Mouse (Mus musculus) hindbrain, embryonic 10.5 days (tissue): ENCODE results near the gene Olfr523. TPM values are rescaled to one million over a fixed set of nuclear protein-coding genes. Genes with fewer than 3 reads are reported as not detected.

Experiments
- DNase-seq: peaks from one replicate; pipeline ENCODE4 v3.0.0-alpha.2; 2017; ENCODE audit warnings: low spot score
- H3K27ac ChIP-seq: fragments of 300-500 bp; sonication (generic); 2 replicates; pipeline ENCODE4 v1.5.1; 2016; ENCODE audit warnings: mild to moderate bottlenecking, moderate library complexity
- H3K27me3 ChIP-seq: fragments of 300-500 bp; sonication (generic); 2 replicates; pipeline ENCODE4 v1.6.1; 2016; ENCODE audit warnings: mild to moderate bottlenecking; ENCODE audit not compliant: poor library complexity, insufficient read depth, severe bottlenecking
- H3K36me3 ChIP-seq: fragments of 300-500 bp; sonication (generic); 2 replicates; pipeline ENCODE4 v1.6.1; 2016; ENCODE audit warnings: mild to moderate bottlenecking, moderate library complexity
- H3K4me1 ChIP-seq: fragments of 300-500 bp; sonication (generic); replicated peaks from 2 replicates; pipeline ENCODE4 v1.6.1; 2016; ENCODE audit warnings: mild to moderate bottlenecking
- H3K4me3 ChIP-seq: fragments of 300-500 bp; sonication (generic); 2 replicates; pipeline ENCODE4 v1.5.1; 2016; ENCODE audit warnings: mild to moderate bottlenecking, moderate library complexity
- H3K9me3 ChIP-seq: fragments of 300-500 bp; sonication (generic); 2 replicates; pipeline ENCODE4 v1.6.1; 2016; ENCODE audit warnings: mild to moderate bottlenecking, moderate library complexity
- WGBS: fragments of 180-500 bp; shearing (Covaris S2); methylation state at CpG from one replicate; pipeline ENCODE4 v1.1.7; 2016; 5-methylcytosine and 5-hydroxymethylcytosine counted together
- polyA plus RNA-seq: library from polyadenylated mRNA; unstranded; fragments of >200 nt; fragmentation: Nextera tagmentation; extraction: Ambion mirVana; gene quantifications from 2 replicates; pipeline ENCODE4 v1.2.1, GENCODE M21; 2016

Gene Olfr523
- polyA plus RNA-seq, 1 experiment from 2014 or later, result not detected

DNA sequence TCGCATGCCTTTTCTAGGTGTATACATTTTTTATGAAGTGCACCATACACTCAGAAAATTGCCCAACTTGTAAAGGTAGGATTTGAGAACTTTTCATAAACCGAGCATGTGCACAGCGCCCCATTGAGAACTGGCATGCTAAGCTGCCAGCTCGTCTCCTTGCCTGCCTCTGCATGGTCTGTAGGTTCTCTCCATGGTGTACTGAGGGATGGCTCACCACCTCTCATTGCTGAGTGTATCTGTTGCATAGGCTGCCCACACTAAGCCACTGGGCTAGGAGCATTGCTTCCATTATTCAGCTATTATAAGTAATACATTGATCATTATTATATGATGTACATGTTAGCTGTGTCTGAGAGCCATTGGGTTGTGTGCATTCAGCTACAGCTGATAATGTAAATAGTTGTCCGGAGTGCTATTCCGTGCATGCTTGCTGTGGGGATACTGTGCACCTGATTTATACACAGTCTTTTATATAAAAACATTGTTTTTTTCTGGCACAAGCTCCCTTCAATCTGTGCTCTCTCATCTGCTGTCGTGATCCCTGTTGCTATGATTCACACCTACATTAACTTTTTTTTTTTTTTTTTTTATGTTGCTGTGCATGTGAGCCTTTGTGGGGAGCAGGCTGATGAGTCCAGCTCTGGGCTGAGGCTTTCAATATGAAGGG lies 14.8 kb downstream of the Olfr523 start:
- no peaks in the 10 kb centered on the region for H3K9me3 ChIP-seq
- no peaks in the 10 kb centered on the region for H3K4me1 ChIP-seq
- no peaks in the 10 kb centered on the region for H3K27me3 ChIP-seq
- H3K4me3 ChIP-seq, result no peak overlapping the region
- H3K36me3 ChIP-seq, result no peaks in the 10 kb centered on the region
- no peak for DNase-seq
- 86% methylated on average over 7 of the region's 7 CpGs for WGBS
- no peak overlapping the region for H3K27ac ChIP-seq

DNA sequence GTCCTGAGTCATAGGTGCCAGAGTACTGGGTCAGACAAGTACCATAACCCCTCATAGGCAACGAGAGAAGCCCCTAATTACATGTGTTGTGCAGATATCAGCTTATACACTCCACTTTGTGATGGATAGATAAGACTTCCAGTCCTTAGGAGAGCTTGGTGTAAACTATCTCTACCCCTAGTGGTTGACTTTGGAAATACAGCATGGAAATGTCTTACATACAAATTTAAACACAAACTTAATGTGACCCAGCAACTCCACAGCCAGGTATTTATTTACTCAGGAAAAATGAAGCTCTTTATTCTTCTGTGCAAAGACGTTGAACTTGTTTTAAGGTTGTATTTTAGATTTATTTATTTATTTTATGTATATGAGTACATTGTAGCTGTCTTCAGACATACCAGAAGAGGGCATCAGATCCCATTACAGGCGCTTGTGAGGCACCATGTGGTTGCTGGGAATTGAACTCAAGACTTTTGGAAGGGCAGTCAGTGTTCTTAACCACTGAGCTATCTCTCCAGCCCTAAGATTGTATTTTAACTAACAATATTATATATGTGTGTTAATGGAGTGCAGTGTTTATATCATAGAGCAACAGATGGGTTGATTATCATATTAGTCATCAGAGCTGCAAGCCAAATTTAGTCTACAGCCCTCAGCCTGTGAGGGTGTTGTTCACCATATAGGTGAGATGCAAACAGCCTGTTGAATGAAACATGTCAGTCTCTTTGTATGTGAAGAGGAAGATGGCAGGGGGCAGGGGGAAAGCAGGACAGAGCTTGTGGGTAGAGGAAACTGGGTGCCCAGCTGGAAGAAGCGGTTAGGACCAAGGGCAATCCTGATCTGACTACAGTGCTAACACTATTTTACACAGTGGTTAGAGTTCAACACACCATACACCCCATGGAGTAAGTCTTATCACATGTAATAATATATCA lies 15.6 kb downstream of the Olfr523 start:
- no peaks in the 10 kb centered on the region for H3K4me1 ChIP-seq
- no peak overlapping the region for H3K4me3 ChIP-seq
- H3K9me3 ChIP-seq, result no peaks in the 10 kb centered on the region
- WGBS, result 67% methylated on average over 4 of the region's 4 CpGs
- no peaks in the 10 kb centered on the region for H3K27me3 ChIP-seq
- H3K27ac ChIP-seq, result no peak overlapping the region
- no peak for DNase-seq
- no peaks in the 10 kb centered on the region for H3K36me3 ChIP-seq

DNA sequence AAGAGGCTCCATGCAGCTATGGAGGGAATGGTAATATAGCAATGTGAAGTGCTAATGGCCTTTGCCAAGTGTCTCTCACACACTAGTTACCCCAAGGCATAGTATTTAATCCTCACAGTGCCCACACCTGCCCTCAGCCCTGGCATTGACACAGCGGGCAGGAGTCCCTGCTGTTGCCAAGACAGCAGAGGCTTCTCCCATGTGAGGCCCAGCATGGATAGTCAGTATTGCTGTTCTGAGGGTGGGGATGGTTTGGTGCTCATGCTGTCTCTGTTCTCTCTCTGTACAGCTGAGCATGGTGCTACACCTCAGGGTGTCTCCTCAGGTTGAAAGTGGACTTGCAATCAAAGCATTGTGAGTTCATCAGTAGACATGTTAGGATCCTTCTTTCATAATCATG lies 17.4 kb downstream of the Olfr523 start:
- DNase-seq, result no peak
- H3K4me1 ChIP-seq, result no peaks in the 10 kb centered on the region
- H3K9me3 ChIP-seq, result no peaks in the 10 kb centered on the region
- no peaks in the 10 kb centered on the region for H3K36me3 ChIP-seq
- WGBS, result 94% methylated on average over 1 of the region's 1 CpGs
- no peaks in the 10 kb centered on the region for H3K27me3 ChIP-seq
- H3K4me3 ChIP-seq, result no peak overlapping the region
- H3K27ac ChIP-seq, result no peak overlapping the region

DNA sequence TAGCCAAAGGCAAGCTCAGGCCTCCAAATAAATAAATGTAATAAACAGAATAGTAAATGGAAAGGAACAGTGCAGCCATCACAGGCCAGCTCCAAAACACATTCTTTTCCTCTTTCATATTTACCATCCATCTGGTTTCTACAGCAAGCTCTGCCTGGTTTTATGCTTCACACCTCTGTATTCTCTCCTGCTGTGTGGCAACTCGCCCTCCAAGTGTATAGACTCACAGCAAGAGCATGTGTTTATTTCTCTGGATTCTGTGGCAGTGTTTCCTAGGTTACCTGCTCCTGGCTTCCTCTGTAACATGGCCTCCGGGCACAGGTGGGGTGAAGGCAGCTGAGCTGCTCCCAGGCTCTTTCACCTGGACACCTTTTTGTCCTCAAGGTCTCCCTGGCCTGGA lies 19.4 kb downstream of the Olfr523 start:
- Histone ChIP-seq H3K4me3 (no peak overlapping the region), H3K27ac (no peak overlapping the region), H3K9me3 (no peaks in the 10 kb centered on the region), H3K27me3 (no peaks in the 10 kb centered on the region), H3K36me3 (no peaks in the 10 kb centered on the region), H3K4me1 (no peaks in the 10 kb centered on the region)
- no peak for DNase-seq
- 64% methylated on average over 2 of the region's 2 CpGs for WGBS

DNA sequence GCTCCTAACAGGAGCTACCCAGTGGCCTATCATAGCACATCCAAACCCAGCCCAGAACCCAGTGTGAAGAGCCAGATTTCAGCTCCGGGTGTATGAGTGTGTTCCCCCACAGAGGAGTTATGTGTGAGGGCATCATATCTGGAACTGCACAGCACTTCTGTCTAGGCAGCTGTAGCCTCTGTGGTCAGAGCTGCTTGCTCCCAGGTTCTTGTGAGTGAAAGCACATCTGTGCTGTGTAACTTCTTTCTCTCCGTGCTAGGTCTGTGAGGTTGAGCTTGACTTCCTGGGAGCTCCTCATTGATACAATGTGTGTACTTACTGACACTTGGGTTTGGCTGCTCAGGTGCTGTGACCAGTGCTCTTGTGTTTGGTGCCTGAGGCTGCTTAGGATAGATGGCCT lies 19.8 kb downstream of the Olfr523 start:
- no peaks in the 10 kb centered on the region for H3K9me3 ChIP-seq
- 84% methylated on average over 2 of the region's 2 CpGs for WGBS
- no peak overlapping the region for H3K27ac ChIP-seq
- no peaks in the 10 kb centered on the region for H3K4me1 ChIP-seq
- H3K4me3 ChIP-seq, result no peak overlapping the region
- no peaks in the 10 kb centered on the region for H3K27me3 ChIP-seq
- no peak for DNase-seq
- no peaks in the 10 kb centered on the region for H3K36me3 ChIP-seq

DNA sequence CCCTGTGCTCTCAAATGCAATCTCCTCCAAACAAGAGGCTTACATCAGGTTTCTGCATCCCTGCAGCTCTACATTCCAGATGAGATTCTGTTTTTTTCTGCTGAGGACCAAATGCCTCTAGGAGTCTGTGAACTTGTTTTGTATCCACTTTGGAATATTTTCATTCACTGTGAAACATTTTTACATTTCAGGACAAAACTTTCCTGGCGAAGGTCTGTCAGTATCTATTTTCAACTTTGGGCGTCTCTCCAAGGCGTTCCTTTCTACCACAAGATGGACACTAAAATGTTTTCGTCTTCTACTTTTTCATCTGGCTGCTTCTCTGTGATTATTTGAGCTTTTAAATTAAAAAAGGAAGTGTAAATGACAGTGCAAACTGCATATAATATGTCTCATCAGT lies 21.0 kb downstream of the Olfr523 start:
- no peaks in the 10 kb centered on the region for H3K36me3 ChIP-seq
- no peaks in the 10 kb centered on the region for H3K4me1 ChIP-seq
- H3K27me3 ChIP-seq, result no peaks in the 10 kb centered on the region
- no peaks in the 10 kb centered on the region for H3K9me3 ChIP-seq
- no peak overlapping the region for H3K4me3 ChIP-seq
- 91% methylated on average over 4 of the region's 4 CpGs for WGBS
- H3K27ac ChIP-seq, result no peak overlapping the region
- no peak for DNase-seq

DNA sequence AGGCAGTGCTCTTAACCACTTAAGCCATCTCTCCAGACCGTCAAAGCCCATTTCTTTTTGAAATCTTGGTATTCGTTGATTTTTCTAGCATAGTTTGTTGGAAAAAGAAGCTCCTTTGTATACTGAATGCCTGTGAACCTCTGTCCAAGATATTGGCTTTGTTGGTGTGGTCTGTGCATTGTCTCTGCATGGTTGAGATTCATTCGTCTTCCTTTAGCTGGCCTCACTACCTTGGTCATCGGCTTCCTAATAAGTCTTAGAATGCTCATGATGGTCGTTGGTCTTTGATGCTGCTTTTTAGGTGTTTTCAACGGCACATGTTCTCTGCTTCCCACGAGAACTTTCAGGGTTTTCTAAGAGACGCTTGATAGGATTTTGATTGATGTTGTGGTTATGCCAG lies 23.0 kb downstream of the Olfr523 start:
- Histone ChIP-seq H3K27ac (no peak overlapping the region), H3K36me3 (no peaks in the 10 kb centered on the region), H3K4me1 (no peaks in the 10 kb centered on the region), H3K4me3 (no peak overlapping the region), H3K27me3 (no peaks in the 10 kb centered on the region), H3K9me3 (no peaks in the 10 kb centered on the region)
- 85% methylated on average over 8 of the region's 8 CpGs for WGBS
- no peak for DNase-seq

DNA sequence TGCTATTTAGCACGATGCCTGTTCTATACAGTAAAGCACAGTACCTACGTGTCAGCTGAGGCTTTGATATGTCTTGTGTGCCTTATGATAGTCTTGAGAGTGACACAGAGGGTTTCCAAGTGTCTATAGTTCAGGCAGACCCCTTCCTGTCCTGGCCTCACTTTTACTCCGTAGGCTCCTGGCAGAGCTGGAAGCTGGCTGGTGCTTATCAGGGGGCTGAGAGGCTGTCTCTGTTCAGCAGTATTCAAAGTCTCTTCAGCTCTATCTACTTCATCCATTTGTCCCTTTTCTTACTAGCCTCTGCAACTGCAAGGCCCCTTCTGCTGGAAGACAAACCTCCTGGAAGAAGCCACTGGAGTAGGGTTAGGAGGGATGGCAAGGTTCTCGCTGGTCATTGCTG lies 28.1 kb downstream of the Olfr523 start:
- no peaks in the 10 kb centered on the region for H3K4me1 ChIP-seq
- no peaks in the 10 kb centered on the region for H3K36me3 ChIP-seq
- WGBS, result 87% methylated on average over 4 of the region's 4 CpGs
- H3K9me3 ChIP-seq, result no peaks in the 10 kb centered on the region
- no peak overlapping the region for H3K27ac ChIP-seq
- no peak overlapping the region for H3K4me3 ChIP-seq
- H3K27me3 ChIP-seq, result no peaks in the 10 kb centered on the region
- no peak for DNase-seq

DNA sequence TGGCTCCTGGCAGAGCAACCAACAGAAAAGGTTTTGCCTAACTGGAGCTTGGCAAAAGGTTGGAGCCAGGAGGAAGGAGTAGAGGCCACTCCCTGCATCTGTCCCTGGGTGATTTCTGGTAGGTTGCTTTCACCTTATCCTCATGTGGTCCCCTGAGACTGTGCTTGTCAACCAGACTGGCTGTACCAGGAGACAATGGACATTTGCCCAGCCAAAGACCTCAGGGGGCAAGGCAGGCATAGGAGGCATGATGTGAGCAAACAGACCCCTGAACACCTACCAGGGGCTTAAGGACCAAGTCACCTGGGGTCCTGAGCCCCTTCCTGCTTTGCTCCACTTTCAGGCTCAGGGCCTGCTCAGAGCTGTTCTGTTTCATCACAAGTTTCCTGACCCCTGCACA lies 32.8 kb downstream of the Olfr523 start, which contains the start of gene Olfr524:
Gene Olfr524, minus strand, starts transcription at position 101 of the 400 bp plus-strand sequence.
- no peak within 1 kb of the TSS for H3K27ac ChIP-seq
- H3K9me3 ChIP-seq, result no peaks in the 10 kb centered on the region
- no peaks in the 10 kb centered on the region for H3K27me3 ChIP-seq
- H3K4me3 ChIP-seq, result no peak within 1 kb of the TSS
- H3K4me1 ChIP-seq, result no peaks in the 10 kb centered on the region
- no peak for DNase-seq
- H3K36me3 ChIP-seq, result no peaks in the 10 kb centered on the region

DNA sequence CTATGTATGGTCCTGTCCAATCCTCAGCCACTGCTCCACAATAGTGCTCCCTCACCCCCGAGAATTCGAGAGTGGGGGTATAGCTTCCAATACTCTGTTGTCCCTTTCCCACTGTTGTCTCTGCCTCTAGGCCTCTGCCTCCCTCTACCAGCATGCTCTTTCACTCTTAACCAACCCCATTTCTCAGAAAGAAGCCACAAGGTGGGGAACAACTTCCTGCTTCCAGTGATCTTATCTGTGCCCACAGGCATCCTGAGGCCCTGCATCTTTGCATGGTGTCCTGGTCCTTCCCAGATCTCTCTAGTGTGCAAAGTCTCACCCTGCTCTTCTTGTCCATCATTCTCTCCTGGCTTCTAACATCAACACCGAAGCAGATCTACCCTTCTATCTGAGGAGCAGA lies 33.9 kb downstream of the Olfr523 start:
- DNase-seq, result no peak

DNA sequence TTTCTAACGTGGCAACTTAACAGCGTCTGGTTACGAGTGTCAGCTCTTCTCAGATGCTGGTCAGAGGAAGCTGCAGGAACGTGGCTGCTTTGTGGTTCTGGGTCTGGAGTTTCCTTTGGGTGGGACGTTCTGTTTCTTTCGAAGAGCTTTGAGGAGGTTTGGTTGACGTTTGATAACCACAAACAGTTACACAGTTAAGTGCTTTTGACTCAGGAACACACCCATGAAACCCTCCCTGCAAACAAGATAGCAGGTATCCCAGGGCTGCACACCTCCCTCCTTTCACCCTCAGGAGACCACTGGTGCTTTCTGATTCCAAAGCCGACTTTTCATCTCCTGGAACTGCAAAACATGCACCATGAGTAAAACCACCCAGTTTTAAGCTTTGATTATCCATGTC lies 35.1 kb downstream of the Olfr523 start:
- Histone ChIP-seq H3K9me3 (no peaks in the 10 kb centered on the region), H3K4me3 (no peak overlapping the region), H3K4me1 (no peaks in the 10 kb centered on the region), H3K36me3 (no peaks in the 10 kb centered on the region), H3K27me3 (no peaks in the 10 kb centered on the region), H3K27ac (no peak overlapping the region)
- 80% methylated on average over 8 of the region's 8 CpGs for WGBS
- no peak for DNase-seq

More for the DNA sequence above, 33.9 kb downstream of the Olfr523 start:
- no peaks in the 10 kb centered on the region for H3K27me3 ChIP-seq
- H3K4me1 ChIP-seq, result no peaks in the 10 kb centered on the region
- no peak overlapping the region for H3K4me3 ChIP-seq
- WGBS, result 96% methylated on average over 3 of the region's 3 CpGs
- no peaks in the 10 kb centered on the region for H3K9me3 ChIP-seq
- no peaks in the 10 kb centered on the region for H3K36me3 ChIP-seq
- H3K27ac ChIP-seq, result no peak overlapping the region

DNA sequence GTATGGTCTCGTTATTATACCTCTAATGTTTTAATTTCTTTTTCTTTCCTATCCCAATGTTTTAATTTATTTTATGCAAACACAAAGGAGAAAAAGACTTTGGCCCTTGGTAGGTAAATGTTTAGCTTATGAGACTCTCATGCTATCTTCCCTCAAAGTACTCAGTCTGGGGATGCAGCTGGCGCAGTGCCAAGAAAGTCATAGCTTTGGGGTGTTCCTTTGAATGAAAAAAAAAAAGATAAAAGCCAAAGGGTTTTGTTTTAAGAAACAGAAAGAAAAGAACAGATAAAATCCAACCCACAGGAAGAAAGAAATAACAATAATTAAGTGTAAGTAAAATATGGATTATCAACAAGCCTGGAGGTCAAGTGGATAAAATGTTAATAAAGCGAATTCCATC lies 35.7 kb downstream of the Olfr523 start:
- DNase-seq, result no peak
- no peak overlapping the region for H3K27ac ChIP-seq
- 84% methylated on average over 3 of the region's 3 CpGs for WGBS
- no peaks in the 10 kb centered on the region for H3K36me3 ChIP-seq
- no peaks in the 10 kb centered on the region for H3K4me1 ChIP-seq
- no peaks in the 10 kb centered on the region for H3K27me3 ChIP-seq
- H3K4me3 ChIP-seq, result no peak overlapping the region
- no peaks in the 10 kb centered on the region for H3K9me3 ChIP-seq

DNA sequence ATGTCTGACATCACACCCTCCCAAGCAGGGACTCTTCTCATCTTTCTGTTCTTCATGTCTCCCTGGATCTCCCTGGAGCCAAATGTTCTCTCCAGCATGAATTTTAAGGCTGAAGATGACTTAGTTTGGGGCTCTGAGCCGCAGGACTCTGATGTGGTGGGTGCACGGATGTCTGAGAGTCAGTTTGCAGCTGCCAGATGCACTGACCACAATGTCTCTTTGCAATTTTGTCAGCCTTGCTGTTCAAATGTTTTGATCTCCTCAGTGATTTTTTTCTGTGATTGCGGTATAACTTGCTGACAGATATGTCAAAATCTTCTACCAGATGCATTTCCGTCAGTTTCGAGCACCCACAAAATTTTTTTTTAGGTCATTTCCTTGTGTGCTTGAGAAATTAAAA lies 40.8 kb downstream of the Olfr523 start:
- H3K4me1 ChIP-seq, result no peaks in the 10 kb centered on the region
- H3K27ac ChIP-seq, result no peak overlapping the region
- H3K36me3 ChIP-seq, result no peaks in the 10 kb centered on the region
- no peak for DNase-seq
- H3K9me3 ChIP-seq, result no peaks in the 10 kb centered on the region
- 89% methylated on average over 5 of the region's 5 CpGs for WGBS
- H3K27me3 ChIP-seq, result no peaks in the 10 kb centered on the region
- no peak overlapping the region for H3K4me3 ChIP-seq
